Mouse (Mus musculus) small intestine, adult 2 months (tissue): Measurements from ENCODE around the gene Sparcl1. TPM values are rescaled to one million over a fixed set of nuclear protein-coding genes. Genes with fewer than 3 reads are reported as not detected.

Experiments used
- H3K27ac ChIP-seq: fragments of 200-500 bp; 2 replicates; pipeline ENCODE4 v1.5.1; 2012; ENCODE audit warnings: low read depth, low read length, control low read depth, inconsistent platforms; ENCODE audit not compliant: insufficient read depth
- H3K27me3 ChIP-seq: fragments of 200-500 bp; 2 replicates; pipeline ENCODE4 v1.6.1; 2012; ENCODE audit warnings: mild to moderate bottlenecking, moderate library complexity, low read length, inconsistent platforms; ENCODE audit not compliant: control insufficient read depth, insufficient read depth
- H3K36me3 ChIP-seq: fragments of 200-500 bp; 2 replicates; pipeline ENCODE4 v1.6.1; 2012; ENCODE audit warnings: mild to moderate bottlenecking, low read length, control low read depth, inconsistent platforms; ENCODE audit not compliant: control insufficient read depth, insufficient read depth
- H3K4me1 ChIP-seq: fragments of 200-500 bp; 2 replicates; pipeline ENCODE4 v1.6.1; 2012; ENCODE audit warnings: low read length, inconsistent platforms, mixed read lengths; ENCODE audit not compliant: control insufficient read depth, insufficient read depth, insufficient read length
- H3K4me3 ChIP-seq: fragments of 200-500 bp; 2 replicates; pipeline ENCODE4 v1.5.1; 2012; ENCODE audit warnings: low read depth, mild to moderate bottlenecking, control low read depth, inconsistent platforms, low read length, moderate library complexity
- CTCF ChIP-seq: fragments of 200-500 bp; IDR thresholded peaks from 2 replicates; pipeline ENCODE4 v1.5.1; 2012; ENCODE audit warnings: low read depth, mild to moderate bottlenecking, control low read depth, inconsistent platforms, low read length, moderate library complexity, mixed read lengths; ENCODE audit not compliant: insufficient replicate concordance, insufficient read length; ENCODE audit errors: extremely low read depth
- POLR2A ChIP-seq: fragments of 200-500 bp; IDR thresholded peaks from 2 replicates; pipeline ENCODE4 v1.6.1; 2012; ENCODE audit warnings: low read depth, mild to moderate bottlenecking, control low read depth, inconsistent platforms, low read length, moderate library complexity
- WGBS: fragments of 180-500 bp; shearing (Covaris S2); methylation state at CpG from one replicate; pipeline ENCODE4 v1.1.7; 2018; 5-methylcytosine and 5-hydroxymethylcytosine counted together
- polyA plus RNA-seq: library from polyadenylated mRNA; depleted of rRNA; stranded (reverse); fragments of >200 nt; gene quantifications from 2 replicates; pipeline ENCODE4 v1.2.3, GENCODE M21; 2012

The Sparcl1 gene
- polyA plus RNA-seq, 1 experiment = 28.8 TPM

DNA sequence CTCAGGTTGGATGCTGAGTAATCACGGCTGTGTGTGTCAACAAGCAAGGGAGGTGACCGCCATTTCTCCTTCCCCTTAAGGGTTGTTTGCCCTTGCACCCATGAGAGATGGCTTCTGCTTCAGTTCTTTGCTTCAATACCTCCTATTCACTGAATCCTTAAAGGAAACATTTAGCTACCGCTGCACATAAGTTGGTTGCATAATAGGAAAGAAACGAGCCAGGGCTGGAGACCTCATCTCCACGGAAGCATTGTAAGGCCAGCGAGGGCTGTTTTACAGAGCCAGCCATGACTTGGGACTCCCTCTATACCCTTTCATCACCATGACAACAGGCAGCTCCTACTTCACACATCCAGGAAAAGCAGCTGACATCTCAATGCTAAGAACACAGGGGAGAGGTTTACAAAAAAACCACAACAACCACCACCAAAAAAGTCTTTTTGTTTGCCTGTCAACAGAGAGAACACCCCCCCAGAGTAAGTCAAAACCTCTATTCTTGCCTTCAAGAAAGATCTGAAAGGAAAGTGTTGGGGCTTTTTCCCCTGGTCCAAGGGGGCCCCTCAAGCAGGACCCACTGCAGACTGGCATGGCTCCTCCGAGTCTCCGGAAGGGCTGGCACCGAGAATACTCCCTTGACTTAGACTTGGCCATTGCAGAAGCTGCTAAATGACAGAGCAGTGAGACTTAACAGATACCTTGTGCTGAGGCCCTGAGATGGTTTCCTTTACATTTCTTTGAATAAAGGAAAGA lies 3.2 kb downstream of the Sparcl1 start:
- Histone ChIP-seq H3K27ac (peak overlapping the region; percentile 49), H3K36me3 (no peaks in the 10 kb centered on the region), H3K27me3 (no peaks in the 10 kb centered on the region), H3K4me3 (no peak overlapping the region; the same call in 1 of the 2 replicates), H3K4me1 (peaks cover 2% of the 10 kb centered on the region; the same call in 1 of the 2 replicates)
- WGBS = 76% methylated on average over 9 of the region's 9 CpGs
- TF ChIP-seq CTCF (no peak), POLR2A (no peak)

DNA sequence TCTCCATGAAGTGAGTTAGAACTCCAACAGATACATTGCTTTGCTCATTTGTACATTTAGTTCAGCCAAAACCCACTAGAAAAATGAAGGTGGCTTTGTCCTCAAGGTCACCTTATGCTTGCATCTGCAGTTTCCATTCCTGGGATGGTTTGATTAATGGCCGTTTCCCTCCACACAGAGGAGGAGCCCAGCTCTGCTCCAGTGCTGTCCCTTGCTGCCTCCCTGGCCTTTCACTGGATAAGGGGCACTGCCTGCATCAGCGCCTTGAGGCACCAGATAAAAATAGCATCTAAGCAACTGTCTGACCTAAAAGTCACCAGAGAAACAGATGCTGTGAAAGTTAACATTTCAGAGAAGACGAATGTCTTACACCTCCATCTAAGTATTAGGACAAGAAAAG lies 4.0 kb downstream of the Sparcl1 start:
- Histone ChIP-seq H3K27ac (peak overlapping the region; percentile 71), H3K27me3 (no peaks in the 10 kb centered on the region), H3K36me3 (no peaks in the 10 kb centered on the region), H3K4me3 (no peak overlapping the region), H3K4me1 (peaks cover 2% of the 10 kb centered on the region; the same call in 1 of the 2 replicates)
- TF ChIP-seq CTCF (no peak), POLR2A (no peak)
- WGBS = 75% methylated on average over 3 of the region's 3 CpGs

DNA sequence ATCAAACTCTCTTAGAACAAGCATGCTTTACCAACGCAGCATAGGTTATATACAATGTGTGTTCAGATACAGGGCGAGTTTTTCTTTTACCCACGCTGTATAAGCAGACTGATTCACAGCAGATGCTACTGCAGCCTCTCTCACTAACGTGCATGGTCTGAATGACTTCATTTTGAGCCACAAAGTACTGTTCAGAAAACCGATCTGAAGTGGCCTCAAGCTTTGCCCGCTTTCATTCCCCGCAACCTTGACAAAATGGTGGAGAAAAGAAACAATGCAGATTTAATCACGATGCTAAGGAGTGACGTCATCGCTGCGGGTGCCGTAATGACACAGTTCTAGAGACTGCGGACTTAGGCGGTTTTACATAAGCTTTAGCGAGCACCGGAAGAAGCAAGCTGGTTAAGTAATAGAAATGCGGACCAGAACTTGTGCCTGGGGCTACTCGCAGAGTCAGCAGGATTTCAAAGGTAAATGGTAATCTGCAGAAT lies 4.6 kb downstream of the Sparcl1 start:
- peak overlapping the region; percentile 71 for H3K27ac ChIP-seq
- TF ChIP-seq POLR2A (no peak), CTCF (no peak)
- 31% methylated on average over 18 of the region's 18 CpGs for WGBS
- H3K4me3 ChIP-seq = no peak overlapping the region; the same call in 1 of the 2 replicates
- no peaks in the 10 kb centered on the region for H3K27me3 ChIP-seq
- no peaks in the 10 kb centered on the region for H3K36me3 ChIP-seq
- H3K4me1 ChIP-seq = peaks cover 2% of the 10 kb centered on the region; the same call in 1 of the 2 replicates

DNA sequence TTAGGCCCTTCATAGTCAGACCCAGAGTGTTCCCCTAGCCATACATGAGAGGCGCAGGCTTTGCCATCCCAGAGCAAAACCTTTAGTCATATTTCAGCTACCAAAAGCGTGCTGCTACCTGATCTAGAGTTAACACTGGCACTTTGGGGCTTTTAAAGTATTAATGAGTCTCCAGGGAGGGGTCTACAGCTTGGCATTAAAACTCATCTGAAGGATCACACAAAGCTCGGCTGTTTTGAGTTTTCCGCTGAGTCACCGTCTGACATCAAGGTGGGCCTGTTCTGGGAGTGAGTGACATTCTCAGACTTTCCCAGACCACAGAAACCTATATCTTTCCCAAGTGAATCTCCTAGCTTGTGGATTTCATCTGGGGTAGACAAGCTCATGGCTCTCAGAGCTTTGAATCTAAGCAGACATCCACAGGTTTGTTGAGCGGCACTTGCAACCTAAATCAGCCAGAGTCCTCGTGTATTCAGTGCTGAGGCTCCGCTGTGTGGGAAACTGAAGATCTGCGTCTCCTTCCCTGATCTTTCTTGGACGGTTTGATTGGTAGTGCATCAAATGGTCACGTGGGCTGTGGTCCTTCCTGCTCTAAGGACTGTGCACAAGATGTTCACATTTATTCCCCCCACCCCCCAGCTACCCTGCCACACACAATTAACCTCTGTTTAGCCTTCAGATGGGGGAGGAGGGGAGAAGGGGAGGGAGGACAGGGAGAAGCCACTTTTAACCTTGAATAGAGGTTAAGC lies 5.2 kb downstream of the Sparcl1 start:
- Histone ChIP-seq H3K4me1 (peaks cover 2% of the 10 kb centered on the region; the same call in 1 of the 2 replicates), H3K36me3 (no peaks in the 10 kb centered on the region), H3K27me3 (no peaks in the 10 kb centered on the region), H3K27ac (peak overlapping the region; percentile 71), H3K4me3 (no peak overlapping the region)
- 79% methylated on average over 11 of the region's 11 CpGs for whole genome bisulfite sequencing
- TF ChIP-seq POLR2A (no peak), CTCF (no peak)

DNA sequence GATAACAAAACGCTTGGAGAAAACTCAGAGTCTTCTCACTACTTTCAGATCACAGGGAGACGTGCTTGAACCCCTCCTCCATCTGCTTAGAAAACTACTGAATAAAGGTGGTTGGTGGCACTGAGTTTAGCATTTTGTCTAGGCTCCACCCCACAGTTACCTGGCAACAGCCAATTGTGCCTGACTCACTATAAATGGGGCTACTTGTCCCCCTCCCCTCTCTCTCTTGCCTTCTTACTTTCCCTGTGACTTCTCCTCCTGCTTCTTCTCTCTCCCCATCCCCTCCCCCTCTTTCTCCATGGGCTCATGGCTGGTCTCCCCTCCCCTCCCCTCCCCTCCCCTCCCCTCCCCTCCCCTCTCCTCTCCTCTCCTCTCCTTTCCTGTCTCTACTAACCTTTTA lies 9.4 kb downstream of the Sparcl1 start:
- Histone ChIP-seq H3K4me1 (peaks cover 8% of the 10 kb centered on the region), H3K36me3 (no peaks in the 10 kb centered on the region), H3K27me3 (no peaks in the 10 kb centered on the region), H3K4me3 (no peak overlapping the region), H3K27ac (no peak overlapping the region)
- TF ChIP-seq POLR2A = no peak
- TF ChIP-seq CTCF = no peak
- WGBS = 91% methylated on average over 2 of the region's 2 CpGs

DNA sequence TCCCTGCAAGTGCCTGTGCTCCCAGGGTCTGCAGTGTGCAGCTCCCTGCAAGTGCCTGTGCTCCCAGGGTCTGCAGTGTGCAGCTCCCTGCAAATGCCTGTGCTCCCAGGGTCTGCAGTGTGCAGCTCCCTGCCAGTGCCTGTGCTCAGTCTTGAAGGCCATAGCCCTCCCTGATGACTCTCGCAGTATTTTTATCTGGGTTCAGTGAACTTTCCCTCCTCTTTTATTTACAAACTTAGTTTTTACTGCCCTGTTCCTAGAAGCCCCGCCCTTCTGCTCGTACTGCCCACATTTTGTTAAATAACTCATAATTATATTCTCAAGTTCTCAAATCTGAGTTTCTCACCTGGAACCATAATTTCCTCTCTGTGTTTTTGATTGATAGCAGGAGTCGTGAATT lies 10.4 kb downstream of the Sparcl1 start:
- TF ChIP-seq POLR2A (no peak), CTCF (no peak)
- 16% methylated on average over 4 of the region's 4 CpGs for whole genome bisulfite sequencing

More for the DNA sequence above, 10.4 kb downstream of the Sparcl1 start:
- no peaks in the 10 kb centered on the region for H3K27me3 ChIP-seq
- no peak overlapping the region for H3K27ac ChIP-seq
- no peak overlapping the region for H3K4me3 ChIP-seq
- peaks cover 8% of the 10 kb centered on the region for H3K4me1 ChIP-seq
- H3K36me3 ChIP-seq = no peaks in the 10 kb centered on the region
